Mouse (Mus musculus): ENCODE measurements around the gene Anks3. TPM values are rescaled to one million over a fixed set of nuclear protein-coding genes. Genes with fewer than 3 reads are reported as not detected.

The Anks3 gene
- polyA plus RNA-seq, 1 experiment from 2014 or later, result 32.4 TPM

GRCm38 (mm10) chr16:4916608-4917007 is 47.4 kb downstream of the Anks3 start:
- no peaks in the 10 kb centered on the region for H3K9me3 ChIP-seq (replicated peaks; ENCODE audit: control insufficient read depth, low read length)
- H3K9ac ChIP-seq (replicated peaks; ENCODE audit: low read length), result no peak overlapping the region
- H3K4me1 ChIP-seq (ENCODE audit: control insufficient read depth, insufficient read depth, low read length), result no peaks in the 10 kb centered on the region
- no peaks in the 10 kb centered on the region for H3K27me3 ChIP-seq (ENCODE audit: control insufficient read depth, insufficient read depth, low read length)
- ATAC-seq (replicated peaks; ENCODE audit: insufficient number of reproducible peaks, low FRiP score, low TSS enrichment, low read depth), result no peak
- H3K27ac ChIP-seq (replicated peaks; ENCODE audit: low read depth, low read length), result no peak overlapping the region
- DNase-seq (ENCODE audit: low spot score), result no peak
- no peak overlapping the region for H3K4me2 ChIP-seq (ENCODE audit: low read depth, low read length)
- no peaks in the 10 kb centered on the region; the same call in 1 of the 2 replicates for H3K36me3 ChIP-seq (replicated peaks; ENCODE audit: control insufficient read depth, insufficient read depth, low read depth, low read length)
- H3K4me3 ChIP-seq (ENCODE audit: low read depth, low read length), result no peak overlapping the region
- 89% methylated on average over 2 of the region's 2 CpGs for WGBS

GRCm38 (mm10) chr16:4915931-4916330 is 48.1 kb downstream of the Anks3 start:
- ATAC-seq (replicated peaks; ENCODE audit: insufficient number of reproducible peaks, low FRiP score, low TSS enrichment, low read depth) (no peak), DNase-seq (ENCODE audit: low spot score) (no peak)
- Histone ChIP-seq H3K27me3 (ENCODE audit: control insufficient read depth, insufficient read depth, low read length) (no peaks in the 10 kb centered on the region), H3K4me2 (ENCODE audit: low read depth, low read length) (no peak overlapping the region), H3K27ac (replicated peaks; ENCODE audit: low read depth, low read length) (no peak overlapping the region), H3K36me3 (replicated peaks; ENCODE audit: control insufficient read depth, insufficient read depth, low read depth, low read length) (no peaks in the 10 kb centered on the region; the same call in 1 of the 2 replicates), H3K4me3 (ENCODE audit: low read depth, low read length) (no peak overlapping the region), H3K4me1 (ENCODE audit: control insufficient read depth, insufficient read depth, low read length) (no peaks in the 10 kb centered on the region), H3K9me3 (replicated peaks; ENCODE audit: control insufficient read depth, low read length) (no peaks in the 10 kb centered on the region), H3K9ac (replicated peaks; ENCODE audit: low read length) (no peak overlapping the region)
- 90% methylated on average over 3 of the region's 3 CpGs for WGBS

DNA sequence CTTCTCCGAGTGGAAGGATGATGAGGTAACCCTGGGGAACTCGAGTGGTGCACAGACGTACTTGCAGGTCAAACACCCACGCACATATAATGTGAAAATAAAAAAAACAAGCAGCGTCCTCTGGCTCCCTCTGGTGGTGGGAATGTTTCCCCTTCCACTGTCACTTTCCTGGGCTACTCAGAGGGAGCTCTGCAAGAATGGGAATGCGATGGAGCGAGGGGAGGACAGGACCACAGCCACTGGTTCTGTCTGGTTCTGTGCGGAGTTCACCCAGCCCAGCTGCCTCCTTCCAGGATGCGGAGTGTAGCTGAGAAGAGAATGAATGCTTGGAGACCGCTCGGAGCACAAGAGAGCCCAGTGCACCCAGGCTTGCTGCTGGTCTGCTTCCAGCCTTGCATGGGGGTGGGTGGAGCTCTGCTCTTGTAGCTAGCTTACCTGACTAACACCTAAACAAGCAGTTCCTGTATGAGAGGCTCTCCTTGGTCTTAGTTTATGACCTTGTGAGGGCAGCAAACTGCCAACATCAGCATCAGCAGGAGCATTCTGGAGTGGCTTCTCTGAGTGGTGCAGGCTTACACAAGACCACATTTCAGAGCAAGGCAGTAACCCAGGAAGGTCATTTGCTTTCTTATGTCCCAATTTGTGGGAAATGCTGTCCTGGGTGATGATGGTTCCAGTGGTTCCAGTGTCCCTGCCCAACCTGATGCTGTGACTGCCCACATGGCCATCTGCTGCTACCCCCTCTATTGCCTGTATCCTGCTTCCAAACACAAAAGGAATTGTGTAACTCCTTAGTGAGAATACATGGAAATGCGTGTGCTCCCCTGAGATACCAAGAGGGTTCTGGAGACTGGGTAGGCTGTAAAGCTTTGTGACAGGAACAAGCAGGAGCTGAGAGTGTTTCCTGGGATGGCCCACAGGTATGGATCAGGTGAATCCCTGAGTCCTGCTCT is 49.9 kb downstream of the Anks3 start:
- 33% methylated on average over 12 of the region's 12 CpGs for WGBS
- no peak overlapping the region for H3K4me3 ChIP-seq (ENCODE audit: low read depth, low read length)
- H3K36me3 ChIP-seq (replicated peaks; ENCODE audit: control insufficient read depth, insufficient read depth, low read depth, low read length), result no peaks in the 10 kb centered on the region; the same call in 1 of the 2 replicates
- no peak overlapping the region for H3K9ac ChIP-seq (replicated peaks; ENCODE audit: low read length)
- H3K27ac ChIP-seq (replicated peaks; ENCODE audit: low read depth, low read length), result no peak overlapping the region
- H3K4me1 ChIP-seq (ENCODE audit: control insufficient read depth, insufficient read depth, low read length), result no peaks in the 10 kb centered on the region
- no peak overlapping the region for H3K4me2 ChIP-seq (ENCODE audit: low read depth, low read length)
- no peaks in the 10 kb centered on the region for H3K9me3 ChIP-seq (replicated peaks; ENCODE audit: control insufficient read depth, low read length)
- peak; percentile 82 for DNase-seq (ENCODE audit: low spot score)
- peak; percentile 66; the same call in 1 of the 2 replicates for ATAC-seq (replicated peaks; ENCODE audit: insufficient number of reproducible peaks, low FRiP score, low TSS enrichment, low read depth)
- H3K27me3 ChIP-seq (ENCODE audit: control insufficient read depth, insufficient read depth, low read length), result no peaks in the 10 kb centered on the region

- Histone ChIP-seq H3K27ac (replicated peaks; ENCODE audit: low read depth, low read length) (0 out of 2 replicates have a peak overlapping the region, but pooled peaks have one; percentile 13), H3K36me3 (replicated peaks; ENCODE audit: control insufficient read depth, insufficient read depth, low read depth, low read length) (no peaks in the 10 kb centered on the region; the same call in 1 of the 2 replicates), H3K9ac (replicated peaks; ENCODE audit: low read length) (no peak overlapping the region), H3K4me1 (ENCODE audit: control insufficient read depth, insufficient read depth, low read length) (no peaks in the 10 kb centered on the region), H3K27me3 (ENCODE audit: control insufficient read depth, insufficient read depth, low read length) (no peaks in the 10 kb centered on the region), H3K4me3 (ENCODE audit: low read depth, low read length) (no peak overlapping the region), H3K4me2 (ENCODE audit: low read depth, low read length) (no peak overlapping the region), H3K9me3 (replicated peaks; ENCODE audit: control insufficient read depth, low read length) (no peaks in the 10 kb centered on the region)
- ATAC-seq (replicated peaks; ENCODE audit: insufficient number of reproducible peaks, low FRiP score, low TSS enrichment, low read depth), result peak; percentile 29; the same call in 1 of the 2 replicates
- WGBS, result 55% methylated on average over 11 of the region's 11 CpGs
- no peak for DNase-seq (ENCODE audit: low spot score)
These were observed 50.9 kb downstream of the Anks3 start for GRCm38 (mm10) chr16:4912907-4913782.

GRCm38 (mm10) chr16:4912074-4912648 is 51.8 kb downstream of the Anks3 start:
- H3K27ac ChIP-seq (replicated peaks; ENCODE audit: low read depth, low read length), result 0 out of 2 replicates have a peak overlapping the region, but pooled peaks have one; percentile 13
- H3K9ac ChIP-seq (replicated peaks; ENCODE audit: low read length), result no peak overlapping the region
- DNase-seq (ENCODE audit: low spot score), result no peak
- no peak overlapping the region for H3K4me2 ChIP-seq (ENCODE audit: low read depth, low read length)
- no peaks in the 10 kb centered on the region for H3K27me3 ChIP-seq (ENCODE audit: control insufficient read depth, insufficient read depth, low read length)
- WGBS, result 73% methylated on average over 10 of the region's 10 CpGs
- no peaks in the 10 kb centered on the region for H3K9me3 ChIP-seq (replicated peaks; ENCODE audit: control insufficient read depth, low read length)
- ATAC-seq (replicated peaks; ENCODE audit: insufficient number of reproducible peaks, low FRiP score, low TSS enrichment, low read depth), result no peak
- H3K36me3 ChIP-seq (replicated peaks; ENCODE audit: control insufficient read depth, insufficient read depth, low read depth, low read length), result no peaks in the 10 kb centered on the region; the same call in 1 of the 2 replicates
- no peaks in the 10 kb centered on the region for H3K4me1 ChIP-seq (ENCODE audit: control insufficient read depth, insufficient read depth, low read length)
- H3K4me3 ChIP-seq (ENCODE audit: low read depth, low read length), result no peak overlapping the region

DNA sequence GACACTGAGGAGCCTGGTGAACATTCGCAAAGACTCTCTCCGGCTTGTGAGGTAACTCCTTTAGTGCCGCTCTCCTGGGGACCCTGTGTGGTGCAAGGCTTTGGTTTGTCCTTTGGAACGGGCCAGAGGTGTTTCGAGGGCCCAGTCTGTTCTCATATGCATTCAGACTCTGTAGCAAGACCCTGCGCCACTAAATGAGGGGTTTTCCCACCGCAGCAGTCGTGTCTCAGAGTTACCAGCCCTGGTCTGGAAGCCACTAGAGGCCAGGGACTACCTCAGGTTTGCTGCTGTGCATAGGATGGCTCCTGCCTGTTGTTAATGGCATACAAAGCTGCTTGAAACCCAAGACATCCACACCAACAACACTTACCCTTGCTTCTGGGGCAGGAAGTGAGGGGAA is 53.2 kb downstream of the Anks3 start:
- H3K4me1 ChIP-seq (ENCODE audit: control insufficient read depth, insufficient read depth, low read length), result no peaks in the 10 kb centered on the region
- H3K9ac ChIP-seq (replicated peaks; ENCODE audit: low read length), result no peak overlapping the region
- no peak overlapping the region for H3K4me3 ChIP-seq (ENCODE audit: low read depth, low read length)
- 94% methylated on average over 8 of the region's 8 CpGs for WGBS
- no peak overlapping the region for H3K27ac ChIP-seq (replicated peaks; ENCODE audit: low read depth, low read length)
- H3K9me3 ChIP-seq (replicated peaks; ENCODE audit: control insufficient read depth, low read length), result no peaks in the 10 kb centered on the region
- no peaks in the 10 kb centered on the region; the same call in 1 of the 2 replicates for H3K36me3 ChIP-seq (replicated peaks; ENCODE audit: control insufficient read depth, insufficient read depth, low read depth, low read length)
- no peak overlapping the region for H3K4me2 ChIP-seq (ENCODE audit: low read depth, low read length)
- no peaks in the 10 kb centered on the region for H3K27me3 ChIP-seq (ENCODE audit: control insufficient read depth, insufficient read depth, low read length)
- ATAC-seq (replicated peaks; ENCODE audit: insufficient number of reproducible peaks, low FRiP score, low TSS enrichment, low read depth) (no peak), DNase-seq (ENCODE audit: low spot score) (no peak)

GRCm38 (mm10) chr16:4909745-4910144 is 54.3 kb downstream of the Anks3 start:
- H3K4me2 ChIP-seq (ENCODE audit: low read depth, low read length), result no peak overlapping the region
- H3K9me3 ChIP-seq (replicated peaks; ENCODE audit: control insufficient read depth, low read length), result no peaks in the 10 kb centered on the region
- H3K4me3 ChIP-seq (ENCODE audit: low read depth, low read length), result no peak overlapping the region
- no peak overlapping the region for H3K27ac ChIP-seq (replicated peaks; ENCODE audit: low read depth, low read length)
- no peak for DNase-seq (ENCODE audit: low spot score)
- no peaks in the 10 kb centered on the region for H3K27me3 ChIP-seq (ENCODE audit: control insufficient read depth, insufficient read depth, low read length)
- no peak for ATAC-seq (replicated peaks; ENCODE audit: insufficient number of reproducible peaks, low FRiP score, low TSS enrichment, low read depth)
- H3K36me3 ChIP-seq (replicated peaks; ENCODE audit: control insufficient read depth, insufficient read depth, low read depth, low read length), result no peaks in the 10 kb centered on the region; the same call in 1 of the 2 replicates
- H3K4me1 ChIP-seq (ENCODE audit: control insufficient read depth, insufficient read depth, low read length), result no peaks in the 10 kb centered on the region
- H3K9ac ChIP-seq (replicated peaks; ENCODE audit: low read length), result no peak overlapping the region
- 98% methylated on average over 2 of the region's 2 CpGs for WGBS
